Comparison of ENCODE assay signal across 39 mouse cellular contexts in the genomic region with DNA sequence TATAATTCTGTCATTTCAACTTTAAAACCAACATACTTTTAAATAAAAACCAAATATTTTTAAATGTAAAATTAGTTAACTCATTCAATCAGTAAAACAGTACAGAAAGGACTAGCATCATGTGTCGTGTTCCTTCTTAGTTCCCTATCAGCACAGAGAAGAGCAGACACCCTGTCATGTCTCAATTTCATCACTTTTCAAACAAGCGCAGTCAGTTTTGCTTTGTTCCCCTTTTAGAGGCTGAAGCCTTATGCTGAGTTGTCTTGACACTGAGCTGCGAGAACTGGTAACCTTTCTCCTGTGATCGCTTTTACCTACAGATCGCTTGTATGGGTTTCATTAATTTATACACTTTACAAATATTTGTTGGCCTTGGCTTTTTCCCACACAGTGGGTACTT. TPM values are rescaled to one million over a fixed set of nuclear protein-coding genes. Genes with fewer than 3 reads are reported as not detected.
"Had no signal": no experiment of that assay in that cellular context is flagged by ENCODE, and none has a peak within 500 bp of the region (broad histone marks: within the 10 kb centered on the region; RNA-seq: fewer than 3 reads in every experiment).

No protein-coding gene starts in this region.

- H3K27ac ChIP-seq: embryonic facial prominence, embryonic 10.5 days; embryonic facial prominence, embryonic 12.5 days; embryonic facial prominence, embryonic 13.5 days; embryonic facial prominence, embryonic 15.5 days; forebrain, embryonic 10.5 days; forebrain, embryonic 12.5 days; forebrain, embryonic 13.5 days; forebrain, embryonic 15.5 days; gastrocnemius, adult 2 months; heart, adult 2 months had no signal

- H3K36me3 ChIP-seq: embryonic facial prominence, embryonic 10.5 days; embryonic facial prominence, embryonic 12.5 days; embryonic facial prominence, embryonic 13.5 days; embryonic facial prominence, embryonic 15.5 days; forebrain, embryonic 10.5 days; forebrain, embryonic 12.5 days; forebrain, embryonic 15.5 days had no signal

- DNase-seq: cerebellum, adult 2 months; cerebellum, adult 8-10 months; cerebellum, adult 9-10 months; cerebellum, adult 9-11 months; cerebellum, postnatal 10 days; cerebellum, postnatal 14 days; cerebellum, postnatal 25 days; cerebellum, postnatal 36 days; embryo, embryonic 11 days; forebrain, postnatal 0 days; gastrocnemius, adult 2 months; gastrocnemius, postnatal 10 days; gastrocnemius, postnatal 14 days; gastrocnemius, postnatal 25 days; gastrocnemius, postnatal 36 days; heart, adult 11 months; heart, adult 18-20 months; heart, adult 2 months had no signal

- H3K9ac ChIP-seq: embryonic facial prominence, embryonic 12.5 days; embryonic facial prominence, embryonic 13.5 days; embryonic facial prominence, embryonic 15.5 days; forebrain, embryonic 12.5 days; forebrain, embryonic 13.5 days; forebrain, embryonic 15.5 days; forebrain, postnatal 0 days had no signal

- ATAC-seq: forebrain, embryonic 13.5 days; forebrain, embryonic 14.5 days; forebrain, embryonic 15.5 days; forebrain, embryonic 16.5 days; forebrain, postnatal 0 days had no signal

- H3K27me3 ChIP-seq: embryonic facial prominence, embryonic 12.5 days; embryonic facial prominence, embryonic 13.5 days; embryonic facial prominence, embryonic 15.5 days; forebrain, embryonic 12.5 days; forebrain, embryonic 13.5 days; forebrain, embryonic 15.5 days had no signal

- H3K9me3 ChIP-seq: embryonic facial prominence, embryonic 10.5 days; embryonic facial prominence, embryonic 12.5 days; embryonic facial prominence, embryonic 13.5 days; embryonic facial prominence, embryonic 15.5 days; forebrain, embryonic 10.5 days; forebrain, embryonic 12.5 days; forebrain, embryonic 13.5 days; forebrain, embryonic 15.5 days had no signal

- H3K4me2 ChIP-seq: embryonic facial prominence, embryonic 12.5 days; embryonic facial prominence, embryonic 13.5 days; embryonic facial prominence, embryonic 15.5 days; forebrain, embryonic 12.5 days; forebrain, embryonic 13.5 days; forebrain, embryonic 15.5 days had no signal

- H3K4me1 ChIP-seq: embryonic facial prominence, embryonic 10.5 days; embryonic facial prominence, embryonic 12.5 days; embryonic facial prominence, embryonic 13.5 days; embryonic facial prominence, embryonic 15.5 days; forebrain, embryonic 10.5 days; forebrain, embryonic 12.5 days; forebrain, embryonic 13.5 days; forebrain, embryonic 15.5 days had no signal

- H3K4me3 ChIP-seq: embryonic facial prominence, embryonic 10.5 days; embryonic facial prominence, embryonic 12.5 days; embryonic facial prominence, embryonic 13.5 days; embryonic facial prominence, embryonic 15.5 days; erythroblast, embryonic 14.5 days; forebrain, embryonic 10.5 days; forebrain, embryonic 12.5 days; forebrain, embryonic 13.5 days; forebrain, embryonic 15.5 days; gastrocnemius, adult 2 months; heart, adult 2 months had no signal

RNA-seq across cellular contexts. Expression of a gene that starts 10.7 kb away (rescaled TPM):
- polyA plus RNA-seq: erythroblast, embryonic 14.5 days had no signal

RNA-seq across cellular contexts. Expression of a gene that starts 36.9 kb away (rescaled TPM):
- total RNA-seq: forebrain, postnatal 0 days; gastrocnemius, adult 18-20 months; gastrocnemius, adult 2 months; gastrocnemius, adult 8-10 months; gastrocnemius, postnatal 10 days; gastrocnemius, postnatal 14 days; gastrocnemius, postnatal 25 days; gastrocnemius, postnatal 36 days; gastrocnemius, postnatal 4 days; heart, adult 18-20 months; heart, adult 2 months; heart, adult 8-10 months had no signal
- polyA plus RNA-seq: cerebellum, adult 2 months; cortical plate, adult 2 months; embryonic facial prominence, embryonic 10.5 days; embryonic facial prominence, embryonic 11.5 days; embryonic facial prominence, embryonic 12.5 days; embryonic facial prominence, embryonic 13.5 days; embryonic facial prominence, embryonic 14.5 days; erythroblast, embryonic 14.5 days; forebrain, embryonic 10.5 days; forebrain, embryonic 11.5 days; forebrain, embryonic 12.5 days; forebrain, embryonic 14.5 days; forebrain, embryonic 15.5 days; forebrain, embryonic 16.5 days; forebrain, postnatal 0 days; frontal cortex, adult 2 months; gonadal fat pad, adult 2 months; heart, adult 2 months had no signal
